Mouse (Mus musculus): ENCODE data around the gene Pitx1. TPM values are rescaled to one million over a fixed set of nuclear protein-coding genes. Genes with fewer than 3 reads are reported as not detected.

The Pitx1 gene
- polyA plus RNA-seq, 1 experiment from 2014 or later = not detected

- ATAC-seq (no peak), DNase-seq (no peak)
- Histone ChIP-seq H3K9ac (replicated peaks) (no peak overlapping the region), H3K4me2 (ENCODE audit: low read depth, low read length) (no peak overlapping the region), H3K27me3 (ENCODE audit: insufficient read depth, low read length) (peaks cover 78% of the 10 kb centered on the region), H3K4me3 (ENCODE audit: low read depth, low read length) (no peak overlapping the region), H3K4me1 (ENCODE audit: insufficient read depth) (0 out of 2 replicates have a peak, but pooled peaks cover 3% of the 10 kb centered on the region), H3K36me3 (replicated peaks; ENCODE audit: insufficient read depth, low read length) (no peaks in the 10 kb centered on the region), H3K27ac (ENCODE audit: low read depth) (no peak overlapping the region), H3K9me3 (ENCODE audit: low read length) (no peaks in the 10 kb centered on the region)
- WGBS (ENCODE audit: insufficient replicate concordance) = 21% methylated on average over 10 of the region's 10 CpGs
- TF ChIP-seq EP300 (IDR thresholded peaks at IDR 0.05; ENCODE audit: low read depth) (no peak), CTCF (IDR thresholded peaks at IDR 0.05; ENCODE audit: low read depth) (no peak)
Measured at GRCm38 (mm10) chr13:55824151-55824945, 11.6 kb downstream of the Pitx1 start.

- H3K9me3 ChIP-seq (ENCODE audit: low read length) = no peaks in the 10 kb centered on the region
- no peak overlapping the region for H3K9ac ChIP-seq (replicated peaks)
- no peaks in the 10 kb centered on the region for H3K4me1 ChIP-seq (ENCODE audit: insufficient read depth)
- H3K4me2 ChIP-seq (ENCODE audit: low read depth, low read length) = no peak overlapping the region
- ATAC-seq (no peak), DNase-seq (no peak)
- no peak overlapping the region for H3K4me3 ChIP-seq (ENCODE audit: low read depth, low read length)
- no peak for TF ChIP-seq CTCF (IDR thresholded peaks at IDR 0.05; ENCODE audit: low read depth)
- TF ChIP-seq EP300 (IDR thresholded peaks at IDR 0.05; ENCODE audit: low read depth) = no peak
- H3K27me3 ChIP-seq (ENCODE audit: insufficient read depth, low read length) = peaks cover 59% of the 10 kb centered on the region
- H3K36me3 ChIP-seq (replicated peaks; ENCODE audit: insufficient read depth, low read length) = no peaks in the 10 kb centered on the region
- 52% methylated on average over 5 of the region's 5 CpGs for WGBS (ENCODE audit: insufficient replicate concordance)
- no peak overlapping the region for H3K27ac ChIP-seq (ENCODE audit: low read depth)
Measured at GRCm38 (mm10) chr13:55822499-55822898, 13.5 kb downstream of the Pitx1 start.

- Histone ChIP-seq H3K36me3 (replicated peaks; ENCODE audit: insufficient read depth, low read length) (no peaks in the 10 kb centered on the region), H3K27me3 (ENCODE audit: insufficient read depth, low read length) (0 out of 2 replicates have a peak, but pooled peaks cover 2% of the 10 kb centered on the region), H3K9ac (replicated peaks) (no peak overlapping the region), H3K9me3 (ENCODE audit: low read length) (no peaks in the 10 kb centered on the region), H3K4me2 (ENCODE audit: low read depth, low read length) (no peak overlapping the region), H3K4me1 (ENCODE audit: insufficient read depth) (no peaks in the 10 kb centered on the region), H3K4me3 (ENCODE audit: low read depth, low read length) (no peak overlapping the region), H3K27ac (ENCODE audit: low read depth) (no peak overlapping the region)
- ATAC-seq (no peak), DNase-seq (no peak)
- TF ChIP-seq EP300 (IDR thresholded peaks at IDR 0.05; ENCODE audit: low read depth) (no peak), CTCF (IDR thresholded peaks at IDR 0.05; ENCODE audit: low read depth) (no peak)
- 73% methylated on average over 6 of the region's 6 CpGs for WGBS (ENCODE audit: insufficient replicate concordance)
Measured at GRCm38 (mm10) chr13:55814834-55815233, 21.2 kb downstream of the Pitx1 start.

- H3K9ac ChIP-seq (replicated peaks) = no peak overlapping the region
- ATAC-seq (no peak), DNase-seq (no peak)
- WGBS (ENCODE audit: insufficient replicate concordance) = 58% methylated on average over 5 of the region's 5 CpGs
- no peaks in the 10 kb centered on the region for H3K4me1 ChIP-seq (ENCODE audit: insufficient read depth)
- H3K36me3 ChIP-seq (replicated peaks; ENCODE audit: insufficient read depth, low read length) = no peaks in the 10 kb centered on the region
- no peaks in the 10 kb centered on the region for H3K9me3 ChIP-seq (ENCODE audit: low read length)
- H3K4me2 ChIP-seq (ENCODE audit: low read depth, low read length) = no peak overlapping the region
- H3K27ac ChIP-seq (ENCODE audit: low read depth) = no peak overlapping the region
- TF ChIP-seq CTCF (IDR thresholded peaks at IDR 0.05; ENCODE audit: low read depth) (no peak), EP300 (IDR thresholded peaks at IDR 0.05; ENCODE audit: low read depth) (no peak)
- H3K27me3 ChIP-seq (ENCODE audit: insufficient read depth, low read length) = 0 out of 2 replicates have a peak, but pooled peaks cover 2% of the 10 kb centered on the region
- no peak overlapping the region for H3K4me3 ChIP-seq (ENCODE audit: low read depth, low read length)
Measured at GRCm38 (mm10) chr13:55813490-55814016, 22.4 kb downstream of the Pitx1 start.

GRCm38 (mm10) chr13:55810947-55811346 is 25.0 kb downstream of the Pitx1 start:
- H3K9ac ChIP-seq (replicated peaks) = no peak overlapping the region
- H3K27me3 ChIP-seq (ENCODE audit: insufficient read depth, low read length) = 0 out of 2 replicates have a peak, but pooled peaks cover 2% of the 10 kb centered on the region
- ATAC-seq = peak; percentile 75
- no peaks in the 10 kb centered on the region for H3K9me3 ChIP-seq (ENCODE audit: low read length)
- WGBS (ENCODE audit: insufficient replicate concordance) = 56% methylated on average over 5 of the region's 5 CpGs
- peak; percentile 25 for DNase-seq
- TF ChIP-seq EP300 (IDR thresholded peaks at IDR 0.05; ENCODE audit: low read depth) = no peak
- no peaks in the 10 kb centered on the region for H3K4me1 ChIP-seq (ENCODE audit: insufficient read depth)
- no peak overlapping the region for H3K4me2 ChIP-seq (ENCODE audit: low read depth, low read length)
- H3K4me3 ChIP-seq (ENCODE audit: low read depth, low read length) = no peak overlapping the region
- no peaks in the 10 kb centered on the region for H3K36me3 ChIP-seq (replicated peaks; ENCODE audit: insufficient read depth, low read length)
- H3K27ac ChIP-seq (ENCODE audit: low read depth) = no peak overlapping the region

GRCm38 (mm10) chr13:55809707-55810106 is 26.3 kb downstream of the Pitx1 start:
- Histone ChIP-seq H3K27me3 (ENCODE audit: insufficient read depth, low read length) (0 out of 2 replicates have a peak, but pooled peaks cover 2% of the 10 kb centered on the region), H3K9ac (replicated peaks) (no peak overlapping the region), H3K36me3 (replicated peaks; ENCODE audit: insufficient read depth, low read length) (no peaks in the 10 kb centered on the region), H3K4me2 (ENCODE audit: low read depth, low read length) (no peak overlapping the region), H3K27ac (ENCODE audit: low read depth) (no peak overlapping the region), H3K4me3 (ENCODE audit: low read depth, low read length) (no peak overlapping the region), H3K4me1 (ENCODE audit: insufficient read depth) (no peaks in the 10 kb centered on the region), H3K9me3 (ENCODE audit: low read length) (no peaks in the 10 kb centered on the region)
- TF ChIP-seq EP300 (IDR thresholded peaks at IDR 0.05; ENCODE audit: low read depth) (no peak), CTCF (IDR thresholded peaks at IDR 0.05; ENCODE audit: low read depth) (no peak)
- DNase-seq (no peak), ATAC-seq (no peak)
- 83% methylated on average over 10 of the region's 10 CpGs for WGBS (ENCODE audit: insufficient replicate concordance)
